8 mouse cellular contexts compared by ENCODE assay signal in genomic region chr9:110245590-110246320, GRCm38 (mm10). TPM values are rescaled to one million over a fixed set of nuclear protein-coding genes. Genes with fewer than 3 reads are reported as not detected.
DNase-seq lines count a peak whose midpoint lies in the region; ATAC-seq lines count a peak whose summit lies in the region.

No protein-coding gene starts in this region.

- H3K9me3 ChIP-seq in forebrain, embryonic 13.5 days (replicated peaks): no peaks in the 10 kb centered on the region
- no peaks in the 10 kb centered on the region for H3K9me3 ChIP-seq in hindbrain, embryonic 12.5 days (replicated peaks)

- H3K4me2 ChIP-seq in forebrain, embryonic 13.5 days: peak overlapping the region; percentile 99
- H3K4me2 ChIP-seq in hindbrain, embryonic 12.5 days (replicated peaks): peak overlapping the region; percentile 97

- peaks cover 44% of the 10 kb centered on the region for H3K4me1 ChIP-seq in forebrain, embryonic 13.5 days
- peaks cover 39% of the 10 kb centered on the region for H3K4me1 ChIP-seq in hindbrain, embryonic 12.5 days

- DNase-seq in MN1 (ENCODE audit: low spot score): peak; percentile 47
- DNase-seq in c-Kit-positive CD71-positive TER-119-negative erythroid progenitor cells, embryonic 14.5 days (ENCODE audit: low read depth): peak; percentile 34
- peak; percentile 52 to 57 for DNase-seq in layer of hippocampus, postnatal 25 days (ENCODE audit: extremely low spot score in 1 of 2, low spot score in 1 of 2)
- peak; percentile 63 for DNase-seq in lung, postnatal 10 days
- peak; percentile 58 for DNase-seq in right cerebral cortex, adult 18-20 months
- DNase-seq in adipocyte (ENCODE audit: low spot score): no peak

- H3K4me3 ChIP-seq in forebrain, embryonic 13.5 days: peak overlapping the region; percentile 79
- H3K4me3 ChIP-seq in hindbrain, embryonic 12.5 days: peak overlapping the region; percentile 74

- H3K9ac ChIP-seq in forebrain, embryonic 13.5 days: peak overlapping the region; percentile 86
- H3K9ac ChIP-seq in hindbrain, embryonic 12.5 days: peak overlapping the region; percentile 78

- H3K27ac ChIP-seq in forebrain, embryonic 13.5 days: peak overlapping the region; percentile 84
- H3K27ac ChIP-seq in hindbrain, embryonic 12.5 days: peak overlapping the region; percentile 69

- peak; percentile 60 for ATAC-seq in forebrain, embryonic 13.5 days
- ATAC-seq in hindbrain, embryonic 12.5 days (ENCODE audit: low FRiP score): peak; percentile 70

- peaks cover 21% of the 10 kb centered on the region for H3K36me3 ChIP-seq in forebrain, embryonic 13.5 days (ENCODE audit: poor library complexity, severe bottlenecking)
- 0 out of 2 replicates have a peak, but pooled peaks cover 12% of the 10 kb centered on the region for H3K36me3 ChIP-seq in hindbrain, embryonic 12.5 days

- WGBS in forebrain, embryonic 13.5 days: 1% methylated on average over 25 of the region's 40 CpGs
- 2% methylated on average over 35 of the region's 40 CpGs for WGBS in hindbrain, embryonic 12.5 days

- no peaks in the 10 kb centered on the region; the same call in 1 of the 2 replicates for H3K27me3 ChIP-seq in forebrain, embryonic 13.5 days
- peaks cover 3% of the 10 kb centered on the region; the same call in 1 of the 2 replicates for H3K27me3 ChIP-seq in hindbrain, embryonic 12.5 days

RNA-seq across cellular contexts. Expression of gene Cspg5, which starts 2.2 kb away (rescaled TPM):
- 29.4 and 35.0 TPM in 2 replicates for polyA plus RNA-seq in forebrain, embryonic 13.5 days (2015; fragmentation: Nextera tagmentation; extraction: Ambion mirVana)
- polyA plus RNA-seq in hindbrain, embryonic 12.5 days (2016; fragmentation: Nextera tagmentation; extraction: Ambion mirVana): 27.3 and 27.7 TPM in 2 replicates
- total RNA-seq in layer of hippocampus, postnatal 25 days (2021): 100 to 1,000 TPM; 307 to 311 TPM

RNA-seq across cellular contexts. Expression of gene Elp6, which starts 59.2 kb away (rescaled TPM):
- polyA plus RNA-seq in forebrain, embryonic 13.5 days (2015; fragmentation: Nextera tagmentation; extraction: Ambion mirVana): 35.5 and 40.7 TPM in 2 replicates
- 31.5 and 32.2 TPM in 2 replicates for polyA plus RNA-seq in hindbrain, embryonic 12.5 days (2016; fragmentation: Nextera tagmentation; extraction: Ambion mirVana)
- total RNA-seq in layer of hippocampus, postnatal 25 days (2021): 10 to 100 TPM; 11.3 to 14.1 TPM
